Mouse (Mus musculus) embryonic fibroblast, embryonic 13.5 days (primary cell): ENCODE data around the gene Frs2. TPM values are rescaled to one million over a fixed set of nuclear protein-coding genes. Genes with fewer than 3 reads are reported as not detected.

ENCODE experiments used
- H3K27ac ChIP-seq: 2 replicates; pipeline ENCODE4 v1.5.1; 2012; ENCODE audit warnings: low read length, control low read depth, inconsistent platforms; ENCODE audit not compliant: insufficient read depth
- H3K4me1 ChIP-seq: 2 replicates; pipeline ENCODE4 v1.6.1; 2011; ENCODE audit warnings: low read length; ENCODE audit not compliant: control insufficient read depth, insufficient read depth
- H3K4me3 ChIP-seq: 2 replicates; pipeline ENCODE4 v1.5.1; 2011; ENCODE audit warnings: mild to moderate bottlenecking, control low read depth, low read length; ENCODE audit not compliant: insufficient read depth
- CTCF ChIP-seq: IDR thresholded peaks from 2 replicates; pipeline ENCODE4 v1.5.1; 2011; ENCODE audit warnings: mild to moderate bottlenecking, control low read depth, low read length, moderate library complexity, borderline replicate concordance; ENCODE audit not compliant: insufficient read depth
- POLR2A ChIP-seq: IDR thresholded peaks from 2 replicates; pipeline ENCODE4 v1.6.1; 2011; ENCODE audit warnings: low read depth, mild to moderate bottlenecking, control low read depth, low read length, moderate library complexity
- polyA plus RNA-seq: library from polyadenylated mRNA; stranded (reverse); fragments of >200 nt; gene quantifications from 2 replicates; pipeline ENCODE4 v1.2.4, GENCODE M21; 2011; ENCODE audit warnings: low read depth; ENCODE audit not compliant: missing spikeins, insufficient read length

The Frs2 gene
- polyA plus RNA-seq, 1 experiment: 54.8 TPM

DNA sequence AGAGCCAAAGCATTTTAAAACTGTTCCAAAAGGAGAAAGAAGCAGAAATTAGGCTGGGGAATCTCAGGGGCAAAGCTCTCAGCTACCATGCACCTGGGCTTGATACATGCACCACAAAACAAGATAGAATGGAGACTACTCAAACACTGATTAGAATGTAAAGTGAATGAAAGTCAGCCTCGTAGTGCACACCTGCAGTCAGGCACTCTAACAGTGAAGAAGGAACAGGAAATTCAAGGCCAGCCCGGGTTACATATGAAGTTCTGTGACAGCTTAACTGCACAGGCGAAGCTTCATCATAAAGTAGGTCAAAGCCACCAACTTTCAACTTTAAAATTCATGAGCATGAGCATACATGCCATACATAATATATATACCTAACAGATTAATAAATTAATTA, 38.1 kb downstream of the Frs2 start:
- TF ChIP-seq POLR2A: no peak
- TF ChIP-seq CTCF: no peak
- no peak overlapping the region for H3K27ac ChIP-seq
- H3K4me3 ChIP-seq: no peak overlapping the region
- H3K4me1 ChIP-seq: peaks cover 5% of the 10 kb centered on the region

GRCm38 (mm10) chr10:117106686-117107085, 41.6 kb downstream of the Frs2 start:
- TF ChIP-seq CTCF: no peak
- TF ChIP-seq POLR2A: no peak
- Histone ChIP-seq H3K27ac (no peak overlapping the region), H3K4me1 (peaks cover 11% of the 10 kb centered on the region), H3K4me3 (no peak overlapping the region)

DNA sequence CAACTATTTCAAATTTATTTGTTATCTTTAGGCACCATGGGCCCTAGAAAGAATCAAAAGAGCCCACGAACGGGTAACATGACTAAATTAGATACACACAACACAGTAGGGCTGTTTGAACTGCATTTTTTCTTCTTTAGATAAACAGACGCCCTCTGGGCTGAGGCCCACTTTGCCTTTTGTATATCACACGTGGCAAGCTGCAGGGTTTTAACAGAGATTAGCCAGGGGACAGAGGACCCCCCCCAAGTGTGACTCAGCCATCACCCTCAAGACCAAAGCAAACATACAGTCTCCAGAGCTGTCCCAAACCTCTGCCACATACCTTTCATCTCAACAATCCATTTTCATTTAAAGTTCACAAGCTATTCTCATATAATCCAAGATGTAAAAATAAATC, 42.1 kb downstream of the Frs2 start:
- no peak overlapping the region for H3K27ac ChIP-seq
- no peak for TF ChIP-seq POLR2A
- no peak for TF ChIP-seq CTCF
- H3K4me1 ChIP-seq: peaks cover 8% of the 10 kb centered on the region
- H3K4me3 ChIP-seq: no peak overlapping the region

GRCm38 (mm10) chr10:117105015-117105414, 43.3 kb downstream of the Frs2 start:
- TF ChIP-seq CTCF: no peak
- TF ChIP-seq POLR2A: no peak

DNA sequence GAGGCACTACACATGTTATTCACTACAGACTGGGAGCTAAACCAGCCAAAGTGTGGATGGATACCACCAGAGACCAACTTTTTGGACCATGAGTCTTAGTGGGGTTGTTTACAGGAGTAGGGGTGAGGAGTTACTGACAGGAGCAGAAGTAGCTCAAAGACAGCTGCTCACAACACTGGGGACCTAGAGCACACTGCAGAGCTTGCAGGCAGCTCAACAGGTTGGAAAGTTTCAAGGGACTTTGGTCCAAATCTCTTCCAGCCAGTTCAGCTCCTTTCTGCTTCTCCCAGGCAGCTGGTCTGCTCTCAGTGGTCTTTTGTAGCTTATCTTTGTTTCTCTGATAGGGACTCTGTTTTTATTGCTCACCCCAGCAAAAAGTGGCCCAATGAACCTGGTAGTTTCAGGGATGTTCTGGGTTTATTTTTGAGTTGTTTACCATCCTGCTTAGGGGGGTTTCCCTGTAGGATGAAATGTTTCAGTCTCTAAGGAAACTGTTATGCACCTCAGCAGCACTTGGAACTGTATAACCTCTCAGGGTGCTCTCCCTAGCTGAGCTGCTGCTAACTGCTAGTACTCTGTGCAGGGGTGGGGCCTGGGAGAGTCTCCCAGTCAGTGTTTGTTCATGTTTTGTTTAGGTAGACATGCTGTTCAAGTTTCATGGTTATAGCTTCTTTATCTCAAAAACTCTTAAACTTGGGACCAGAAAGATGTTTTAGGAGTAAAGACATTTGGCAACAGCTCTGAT, 44.3 kb downstream of the Frs2 start:
- H3K4me1 ChIP-seq: peaks cover 5% of the 10 kb centered on the region
- H3K27ac ChIP-seq: no peak overlapping the region
- TF ChIP-seq POLR2A (no peak), CTCF (no peak)
- no peak overlapping the region for H3K4me3 ChIP-seq

More at GRCm38 (mm10) chr10:117105015-117105414, 43.3 kb downstream of the Frs2 start:
- Histone ChIP-seq H3K4me1 (peaks cover 5% of the 10 kb centered on the region), H3K4me3 (no peak overlapping the region), H3K27ac (no peak overlapping the region)

DNA sequence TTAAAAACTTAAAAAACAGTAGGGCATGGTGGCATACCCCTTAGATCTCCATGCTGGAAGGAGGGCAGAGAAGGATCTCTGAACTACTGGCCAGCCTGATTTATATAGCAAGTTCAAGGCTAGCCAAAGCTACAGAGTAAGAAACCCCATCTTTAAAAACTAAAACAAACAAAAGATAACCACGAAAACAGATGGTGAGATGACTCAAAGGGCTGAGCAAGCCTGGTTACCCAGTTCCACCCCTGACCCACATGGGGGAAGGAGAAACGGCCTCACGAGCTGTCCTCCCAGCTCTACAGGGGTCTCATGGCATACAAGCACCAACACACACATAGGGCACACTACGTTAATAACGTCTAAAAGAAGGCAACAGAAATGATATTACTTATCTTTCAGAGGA, 48.2 kb downstream of the Frs2 start:
- H3K4me1 ChIP-seq: peaks cover 4% of the 10 kb centered on the region
- H3K27ac ChIP-seq: no peak overlapping the region
- TF ChIP-seq CTCF (no peak), POLR2A (no peak)
- no peak overlapping the region for H3K4me3 ChIP-seq

GRCm38 (mm10) chr10:117097116-117097698, 51.1 kb downstream of the Frs2 start:
- TF ChIP-seq POLR2A: no peak
- TF ChIP-seq CTCF: no peak
- Histone ChIP-seq H3K27ac (no peak overlapping the region), H3K4me3 (no peak overlapping the region), H3K4me1 (no peaks in the 10 kb centered on the region)

DNA sequence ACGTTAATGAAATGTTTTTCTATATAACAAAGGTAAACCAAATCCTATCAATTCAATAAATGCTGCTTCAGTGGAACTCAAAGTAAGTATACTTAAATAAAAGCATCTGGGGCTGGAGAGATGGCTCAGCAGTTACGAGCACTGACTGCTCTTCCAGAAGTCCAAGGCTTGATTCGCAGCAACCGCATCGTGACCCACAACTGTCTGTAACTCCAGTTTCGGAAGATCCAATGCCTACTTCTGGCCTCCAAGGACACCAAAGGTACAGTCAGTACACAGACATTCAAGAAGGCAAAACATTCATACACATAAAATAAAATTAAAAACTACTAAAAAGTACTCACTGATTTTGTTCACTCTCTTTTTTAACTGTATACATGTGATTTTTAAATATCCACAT, 52.2 kb downstream of the Frs2 start:
- H3K4me3 ChIP-seq: no peak overlapping the region
- no peaks in the 10 kb centered on the region for H3K4me1 ChIP-seq
- no peak overlapping the region for H3K27ac ChIP-seq
- no peak for TF ChIP-seq POLR2A
- no peak for TF ChIP-seq CTCF

DNA sequence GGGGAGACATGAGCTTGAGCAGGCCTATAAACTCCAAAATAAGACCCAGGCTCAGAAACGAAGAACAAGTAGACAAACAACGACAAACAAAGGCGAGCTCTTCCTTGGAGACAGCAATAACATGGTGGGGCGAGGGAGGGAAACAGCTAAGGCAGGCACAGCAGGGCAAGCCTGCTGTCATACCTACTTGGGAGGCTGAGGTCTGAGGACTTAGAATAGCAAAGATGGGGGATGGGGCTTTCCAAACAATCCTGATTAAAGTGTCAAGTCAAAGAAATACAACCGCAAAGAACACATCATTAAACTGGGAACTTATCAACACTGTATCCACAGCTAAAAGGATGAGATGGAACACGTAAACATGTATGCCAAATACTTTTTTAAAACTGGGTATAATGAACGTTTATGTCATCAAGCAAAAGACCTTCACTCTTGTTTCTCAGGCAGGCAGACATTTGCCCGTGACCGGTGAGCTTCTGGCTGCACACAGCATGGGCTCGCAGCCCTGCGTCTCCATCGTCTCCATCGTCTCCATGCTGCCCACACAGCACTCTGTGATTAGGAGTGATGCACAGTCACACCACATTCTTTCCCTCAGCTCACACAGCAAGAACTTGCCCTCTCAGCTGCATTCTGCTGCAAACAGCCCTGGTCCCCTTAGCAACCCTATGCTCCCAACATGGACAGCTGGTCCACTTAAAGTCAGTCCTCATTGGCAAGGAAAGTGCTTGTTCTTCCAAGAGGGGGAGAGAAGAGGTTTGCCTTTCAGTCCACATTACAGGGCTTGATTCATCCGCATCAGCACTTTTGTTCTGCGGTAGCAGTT, 53.6 kb downstream of the Frs2 start:
- no peaks in the 10 kb centered on the region for H3K4me1 ChIP-seq
- 0 out of 2 replicates have a peak overlapping the region, but pooled peaks have one; percentile 15 for H3K27ac ChIP-seq
- no peak overlapping the region for H3K4me3 ChIP-seq
- no peak for TF ChIP-seq POLR2A
- TF ChIP-seq CTCF: no peak
